Mouse (Mus musculus): ENCODE results near the gene Tceal9. TPM values are rescaled to one million over a fixed set of nuclear protein-coding genes. Genes with fewer than 3 reads are reported as not detected.

Tceal9 gene
- polyA plus RNA-seq, 1 experiment = 1.9 TPM

DNA sequence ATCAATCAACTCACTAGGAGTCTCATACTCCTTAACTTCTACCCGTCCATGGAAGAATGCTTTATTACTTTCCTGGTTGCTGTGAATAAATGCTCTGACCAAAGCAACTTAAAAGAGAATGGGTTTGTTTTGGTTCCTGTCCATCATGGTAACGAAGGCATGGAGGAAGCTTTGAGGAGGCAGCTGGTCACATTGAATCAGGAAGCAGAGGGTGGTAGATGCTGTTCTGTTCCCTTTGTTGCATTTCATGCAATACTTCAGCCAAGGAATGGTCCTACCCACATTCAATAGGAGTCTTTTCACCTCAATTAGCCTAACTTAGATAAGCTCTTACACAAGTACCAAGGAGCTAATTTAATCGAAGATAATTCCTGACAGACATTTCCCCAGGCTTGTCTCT is 30.5 kb downstream of the Tceal9 start:
- DNase-seq (ENCODE audit: low read depth in 1 of 2, low spot score in 2 of 2) = no peak
- WGBS = 72% methylated on average over 3 of the region's 3 CpGs
- Histone ChIP-seq H3K4me1 (ENCODE audit: control insufficient read depth, insufficient read depth, insufficient read length) (no peaks in the 10 kb centered on the region), H3K27me3 (ENCODE audit: control insufficient read depth, insufficient read depth, low read length) (no peaks in the 10 kb centered on the region), H3K4me3 (ENCODE audit: extremely low read depth, insufficient read depth, insufficient read length) (no peak overlapping the region), H3K36me3 (ENCODE audit: control insufficient read depth, insufficient read depth, low read length) (no peaks in the 10 kb centered on the region), H3K27ac (ENCODE audit: insufficient read depth, low read length) (no peak overlapping the region)
- no peak for TF ChIP-seq POLR2A (IDR thresholded peaks at IDR 0.05; ENCODE audit: low read depth, low read length)
- TF ChIP-seq CTCF (IDR thresholded peaks at IDR 0.05; ENCODE audit: extremely low read depth, insufficient read depth, insufficient read length, insufficient replicate concordance) = no peak

DNA sequence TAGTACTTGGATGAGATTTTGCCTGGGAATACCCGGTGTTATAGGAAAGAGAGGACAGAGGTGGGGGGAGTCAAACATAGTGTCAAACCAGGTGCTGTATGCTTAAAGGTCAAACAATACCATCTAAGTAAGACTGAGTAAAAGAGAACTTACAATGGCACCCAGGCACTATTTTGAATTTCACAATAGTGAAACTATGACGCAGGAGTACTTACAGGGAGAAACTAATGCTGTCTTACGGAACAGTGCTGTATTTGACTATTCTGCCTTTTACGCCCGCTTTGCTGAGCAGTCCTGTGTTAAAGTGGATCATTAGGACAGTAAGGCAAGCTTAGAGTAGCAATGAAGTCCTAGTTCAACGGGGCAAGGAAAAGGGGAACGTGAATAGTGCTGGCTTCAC is 32.7 kb downstream of the Tceal9 start:
- no peak for TF ChIP-seq POLR2A (IDR thresholded peaks at IDR 0.05; ENCODE audit: low read depth, low read length)
- TF ChIP-seq CTCF (IDR thresholded peaks at IDR 0.05; ENCODE audit: extremely low read depth, insufficient read depth, insufficient read length, insufficient replicate concordance) = no peak
- WGBS = 81% methylated on average over 7 of the region's 7 CpGs
- Histone ChIP-seq H3K4me1 (ENCODE audit: control insufficient read depth, insufficient read depth, insufficient read length) (no peaks in the 10 kb centered on the region), H3K27me3 (ENCODE audit: control insufficient read depth, insufficient read depth, low read length) (no peaks in the 10 kb centered on the region), H3K36me3 (ENCODE audit: control insufficient read depth, insufficient read depth, low read length) (no peaks in the 10 kb centered on the region), H3K27ac (ENCODE audit: insufficient read depth, low read length) (no peak overlapping the region), H3K4me3 (ENCODE audit: extremely low read depth, insufficient read depth, insufficient read length) (no peak overlapping the region)
- DNase-seq (ENCODE audit: low read depth in 1 of 2, low spot score in 2 of 2) = no peak

DNA sequence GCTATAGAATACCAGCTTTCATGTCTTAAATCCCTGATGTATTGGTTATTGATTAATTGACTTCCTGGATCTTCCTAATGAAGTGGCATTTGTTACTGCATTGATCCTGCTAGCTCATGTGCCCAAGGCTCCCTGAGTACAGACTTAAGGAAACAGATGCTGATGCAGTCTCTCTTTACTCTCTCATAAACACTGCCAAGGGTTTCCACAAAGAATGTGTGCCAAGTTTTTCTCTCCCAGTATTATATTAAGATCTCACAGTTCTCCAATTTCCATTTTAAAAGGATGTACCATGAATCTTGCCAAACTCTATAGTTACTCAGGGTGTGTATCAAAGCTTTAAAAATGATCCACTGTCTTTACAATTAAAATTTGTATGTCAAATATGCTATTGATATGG is 33.5 kb downstream of the Tceal9 start:
- no peaks in the 10 kb centered on the region for H3K36me3 ChIP-seq (ENCODE audit: control insufficient read depth, insufficient read depth, low read length)
- H3K27ac ChIP-seq (ENCODE audit: insufficient read depth, low read length) = no peak overlapping the region
- H3K27me3 ChIP-seq (ENCODE audit: control insufficient read depth, insufficient read depth, low read length) = no peaks in the 10 kb centered on the region
- DNase-seq (ENCODE audit: low read depth in 1 of 2, low spot score in 2 of 2) = no peak
- no peak overlapping the region for H3K4me3 ChIP-seq (ENCODE audit: extremely low read depth, insufficient read depth, insufficient read length)
- H3K4me1 ChIP-seq (ENCODE audit: control insufficient read depth, insufficient read depth, insufficient read length) = no peaks in the 10 kb centered on the region
- TF ChIP-seq POLR2A (IDR thresholded peaks at IDR 0.05; ENCODE audit: low read depth, low read length) (no peak), CTCF (IDR thresholded peaks at IDR 0.05; ENCODE audit: extremely low read depth, insufficient read depth, insufficient read length, insufficient replicate concordance) (no peak)

DNA sequence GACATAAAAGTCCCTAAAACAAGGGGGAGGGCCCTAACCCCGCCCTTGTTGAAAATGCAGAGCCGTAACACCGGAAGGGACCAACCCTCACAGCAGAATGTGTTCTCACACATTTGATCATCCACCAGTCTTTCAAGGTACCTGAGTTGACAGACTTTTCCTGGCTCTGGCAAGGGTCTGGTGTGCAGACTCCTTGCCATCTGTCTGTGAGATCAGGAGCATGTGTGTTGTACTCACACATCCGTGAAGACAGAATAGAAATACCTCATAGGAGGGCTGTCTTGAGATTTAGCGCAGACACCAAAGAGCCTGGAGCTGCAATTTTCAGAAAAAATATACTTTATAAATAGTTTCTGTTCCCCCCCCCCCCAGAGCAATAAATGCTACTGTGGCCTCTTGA is 34.5 kb downstream of the Tceal9 start:
- no peaks in the 10 kb centered on the region for H3K36me3 ChIP-seq (ENCODE audit: control insufficient read depth, insufficient read depth, low read length)
- TF ChIP-seq CTCF (IDR thresholded peaks at IDR 0.05; ENCODE audit: extremely low read depth, insufficient read depth, insufficient read length, insufficient replicate concordance) = no peak
- TF ChIP-seq POLR2A (IDR thresholded peaks at IDR 0.05; ENCODE audit: low read depth, low read length) = no peak
- H3K27ac ChIP-seq (ENCODE audit: insufficient read depth, low read length) = no peak overlapping the region
- H3K27me3 ChIP-seq (ENCODE audit: control insufficient read depth, insufficient read depth, low read length) = no peaks in the 10 kb centered on the region
- no peak overlapping the region for H3K4me3 ChIP-seq (ENCODE audit: extremely low read depth, insufficient read depth, insufficient read length)
- 87% methylated on average over 5 of the region's 5 CpGs for WGBS
- no peak for DNase-seq (ENCODE audit: low read depth in 1 of 2, low spot score in 2 of 2)
- H3K4me1 ChIP-seq (ENCODE audit: control insufficient read depth, insufficient read depth, insufficient read length) = no peaks in the 10 kb centered on the region

DNA sequence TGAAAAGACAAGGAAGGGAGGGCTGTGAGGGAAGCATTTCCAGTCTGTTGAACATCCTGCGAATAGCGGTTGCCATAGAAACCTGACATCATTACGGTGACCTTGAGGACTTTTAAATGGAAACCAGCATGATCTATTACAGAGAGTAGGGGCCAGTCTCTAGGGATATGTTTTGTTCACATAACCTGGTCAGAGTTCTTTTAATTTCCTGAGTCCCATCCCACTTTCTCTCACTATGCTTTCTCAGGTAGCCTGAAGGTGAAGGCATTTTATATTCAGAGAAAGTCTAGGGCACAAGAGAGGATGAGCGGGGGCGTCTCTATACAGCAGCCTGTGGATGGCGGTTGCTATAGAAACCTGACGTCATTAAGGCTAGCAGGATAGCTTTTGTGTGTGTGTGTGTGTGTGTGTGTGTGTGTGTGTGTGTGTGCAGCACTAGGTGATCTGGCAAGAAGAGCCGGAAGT is 46.0 kb downstream of the Tceal9 start:
- WGBS = 63% methylated on average over 8 of the region's 8 CpGs
- TF ChIP-seq POLR2A (IDR thresholded peaks at IDR 0.05; ENCODE audit: low read depth, low read length) (no peak), CTCF (IDR thresholded peaks at IDR 0.05; ENCODE audit: extremely low read depth, insufficient read depth, insufficient read length, insufficient replicate concordance) (no peak)
- H3K27me3 ChIP-seq (ENCODE audit: control insufficient read depth, insufficient read depth, low read length) = no peaks in the 10 kb centered on the region
- no peak overlapping the region for H3K27ac ChIP-seq (ENCODE audit: insufficient read depth, low read length)
- no peak overlapping the region for H3K4me3 ChIP-seq (ENCODE audit: extremely low read depth, insufficient read depth, insufficient read length)
- no peaks in the 10 kb centered on the region for H3K4me1 ChIP-seq (ENCODE audit: control insufficient read depth, insufficient read depth, insufficient read length)
- no peak for DNase-seq (ENCODE audit: low read depth in 1 of 2, low spot score in 2 of 2)
- H3K36me3 ChIP-seq (ENCODE audit: control insufficient read depth, insufficient read depth, low read length) = no peaks in the 10 kb centered on the region

Other genes with a start within 250 kb of the Tceal9 start
- 0.28 and 0.29 TPM in 2 replicates for gene Arxes1, start 211.7 kb upstream of the Tceal9 start, polyA plus RNA-seq (2012; rRNA removed)
- gene Bex2, start 176.8 kb upstream of the Tceal9 start, polyA plus RNA-seq (2012; rRNA removed) = 0.12 and 0.16 TPM in 2 replicates
- gene Nxf3, start 159.8 kb upstream of the Tceal9 start, polyA plus RNA-seq (2012; rRNA removed) = 0.02 TPM in 1 of 2 replicates, not detected in the other
- 0.96 and 1.1 TPM in 2 replicates for gene Bex4, start 106.1 kb upstream of the Tceal9 start, polyA plus RNA-seq (2012; rRNA removed)
- gene Tceal8, start 72.7 kb upstream of the Tceal9 start, polyA plus RNA-seq (2012; rRNA removed) = 0.92 and 0.95 TPM in 2 replicates
- not detected in 2 replicates for gene Tceal5, start 41.2 kb upstream of the Tceal9 start, polyA plus RNA-seq (2012; rRNA removed)
- not detected in 2 replicates for gene Tceal7, start 30.3 kb upstream of the Tceal9 start, polyA plus RNA-seq (2012; rRNA removed)
- gene Bex1, start 29.6 kb upstream of the Tceal9 start, polyA plus RNA-seq (2012; rRNA removed) = 0.20 TPM in 1 of 2 replicates, not detected in the other
- 14.2 and 15.3 TPM in 2 replicates for gene Bex3, start 25.2 kb downstream of the Tceal9 start, polyA plus RNA-seq (2012; rRNA removed)